Mouse (Mus musculus) layer of hippocampus, postnatal 10 days (tissue): ENCODE results near the gene Vmn1r193. TPM values are rescaled to one million over a fixed set of nuclear protein-coding genes. Genes with fewer than 3 reads are reported as not detected.
"Not testable (repeated sequence)": the region's sequence is repeated elsewhere in the genome, so short reads cannot be mapped to it uniquely, and the experiment has no call there.

ENCODE experiments used
- DNase-seq, 2 experiments: peaks; one replicate each; pipeline ENCODE4 v3.0.0; 2021; ENCODE audit warnings: low spot score in 2 of 2
- long read RNA-seq: library from polyadenylated mRNA; stranded (forward); transcript quantifications from one replicate; pipeline ENCODE4 v2.0.0, GENCODE M21; 2023
- microRNA-seq, 2 experiments: library from miRNA; unstranded; fragments of <30 nt; microRNA quantifications; one replicate each; pipeline ENCODE4 v1.2.0; 2021
- total RNA-seq, 2 experiments: library from RNA; stranded (reverse); gene quantifications; 2 replicates each; pipeline ENCODE4 v1.2.3; 2021

Vmn1r193 gene
- total RNA-seq, result not detected
- long read RNA-seq, result 0 reads

GRCm38 (mm10) chr13:22223060-22223459, at the start of gene Vmn1r193:
TSS of gene Vmn1r193 (minus strand) at chr13:22223160.
- not testable (repeated sequence) for DNase-seq

GRCm38 (mm10) chr13:22271721-22272120, 48.8 kb upstream of the Vmn1r193 start:
- no peak for DNase-seq

GRCm38 (mm10) chr13:22270222-22270621, 47.3 kb upstream of the Vmn1r193 start, which contains the start of gene Vmn1r195:
TSS of gene Vmn1r195 (plus strand) at chr13:22270522.
- DNase-seq, result not testable (repeated sequence)

GRCm38 (mm10) chr13:22243915-22244314, 21.0 kb upstream of the Vmn1r193 start, which contains the start of gene Vmn1r194:
TSS of gene Vmn1r194 (plus strand) at chr13:22244215.
- DNase-seq, result no peak

- not testable (repeated sequence) for DNase-seq
Measured at GRCm38 (mm10) chr13:22192756-22193155, 30.2 kb downstream of the Vmn1r193 start.

- DNase-seq, result no peak
Measured at GRCm38 (mm10) chr13:22191041-22191440, 31.9 kb downstream of the Vmn1r193 start, which contains the start of gene Vmn1r192. TSS of gene Vmn1r192 (minus strand) at chr13:22191141.

GRCm38 (mm10) chr13:22190385-22190784, 32.6 kb downstream of the Vmn1r193 start:
- no peak for DNase-seq

- DNase-seq, result no peak
Measured at GRCm38 (mm10) chr13:22189313-22189712, 33.6 kb downstream of the Vmn1r193 start.

- DNase-seq, result no peak
Measured at GRCm38 (mm10) chr13:22183869-22184268, 39.1 kb downstream of the Vmn1r193 start, which contains the start of gene Vmn1r191. TSS of gene Vmn1r191 (minus strand) at chr13:22183969.

- no peak for DNase-seq
Measured at GRCm38 (mm10) chr13:22168416-22168815, 54.5 kb downstream of the Vmn1r193 start.

Small RNA genes within 50 kb of the gene (microRNA-seq; reads per million reads assigned to microRNA genes)
- 0 reads per million in 2 experiments for gene Gm23282
- 0 reads per million in 2 experiments for gene Gm25084

Other genes with a start within 250 kb of the Vmn1r193 start
- gene Pom121l2, start 242.0 kb downstream of the Vmn1r193 start, total RNA-seq, result under 1 TPM; 0.22 to 0.23 TPM
- not detected for gene Prss16, start 213.4 kb downstream of the Vmn1r193 start, total RNA-seq
- gene Hist1h2ah, start 187.6 kb downstream of the Vmn1r193 start, total RNA-seq, result 10 to 100 TPM; 64.1 to 78.6 TPM
- gene Hist1h2bk, start 187.3 kb downstream of the Vmn1r193 start, total RNA-seq, result 10 to 100 TPM; 73.9 to 80.0 TPM
- gene Hist1h4i, start 181.8 kb downstream of the Vmn1r193 start, total RNA-seq, result 10 to 100 TPM; 51.2 to 53.7 TPM
- gene Hist1h2ag, start 180.2 kb downstream of the Vmn1r193 start, total RNA-seq, result 10 to 100 TPM; 33.8 to 36.8 TPM
- 10 to 100 TPM; 29.4 to 36.1 TPM for gene Hist1h2bj, start 179.9 kb downstream of the Vmn1r193 start, total RNA-seq
- gene Vmn1r188, start 138.7 kb downstream of the Vmn1r193 start, total RNA-seq, result not detected
- not detected for gene Vmn1r189, start 117.3 kb downstream of the Vmn1r193 start, total RNA-seq
- gene Vmn1r191, start 39.2 kb downstream of the Vmn1r193 start, total RNA-seq, result not detected
- gene Vmn1r192, start 32.0 kb downstream of the Vmn1r193 start, total RNA-seq, result not detected
- not detected for gene Vmn1r194, start 21.1 kb upstream of the Vmn1r193 start, total RNA-seq
- gene Vmn1r195, start 47.4 kb upstream of the Vmn1r193 start, total RNA-seq, result not detected
- gene Vmn1r196, start 66.8 kb upstream of the Vmn1r193 start, total RNA-seq, result not detected
- not detected for gene Vmn1r197, start 101.4 kb upstream of the Vmn1r193 start, total RNA-seq
- gene Vmn1r198, start 127.2 kb upstream of the Vmn1r193 start, total RNA-seq, result not detected
- not detected for gene Vmn1r199, start 156.7 kb upstream of the Vmn1r193 start, total RNA-seq
- gene Vmn1r200, start 167.2 kb upstream of the Vmn1r193 start, total RNA-seq, result not detected
- gene Vmn1r201, start 248.8 kb upstream of the Vmn1r193 start, total RNA-seq, result not detected